20 mouse cellular contexts compared by ENCODE assay signal in genomic region chr5:32014786-32015185, GRCm38 (mm10).
A peak's percentile ranks its signal among the peaks of the same experiment; 100 is the strongest.
DNase-seq lines count a peak whose midpoint lies in the region.
"Had no signal": no experiment of that assay in that cellular context is flagged by ENCODE, and none has a peak within 500 bp of the region (broad histone marks: within the 10 kb centered on the region; RNA-seq: fewer than 3 reads in every experiment).

No protein-coding gene starts in this region.

- DNase-seq in heart, adult 11 months: peak; percentile 67
- DNase-seq in heart, postnatal 4 days: no peak
- peak; percentile 4 to 12 for DNase-seq in spleen, postnatal 36 days (ENCODE audit: low spot score in 2 of 2)
- no peak for DNase-seq in spleen, postnatal 4 days (ENCODE audit: low spot score in 2 of 2)
- DNase-seq in splenic B cell, adult 2 months (ENCODE audit: low read depth, low spot score): peak; percentile 8
- no peak for DNase-seq in layer of hippocampus, postnatal 25 days (ENCODE audit: extremely low spot score in 1 of 2, low spot score in 1 of 2)
- DNase-seq: adrenal gland, adult 8-10 months; adrenal gland, postnatal 14 days; adrenal gland, postnatal 36 days; cerebellum, adult 11-12 months; cerebellum, adult 2 months; cerebellum, adult 9-10 months; cerebellum, postnatal 10 days; cerebellum, postnatal 25 days; forebrain, postnatal 0 days had no signal

- no peaks in the 10 kb centered on the region for H3K36me3 ChIP-seq in splenic B cell, adult 2 months (ENCODE audit: control insufficient read depth, insufficient read depth, low read length, poor library complexity, severe bottlenecking)
- H3K36me3 ChIP-seq: embryonic facial prominence, embryonic 10.5 days; embryonic facial prominence, embryonic 12.5 days; forebrain, embryonic 15.5 days had no signal

- no peaks in the 10 kb centered on the region for H3K27me3 ChIP-seq in splenic B cell, adult 2 months (ENCODE audit: control insufficient read depth, insufficient read depth, low read length, poor library complexity, severe bottlenecking)
- H3K27me3 ChIP-seq: embryonic facial prominence, embryonic 12.5 days; forebrain, embryonic 13.5 days; forebrain, embryonic 15.5 days; Patski had no signal

Comparison
In these comparisons a context has a peak if more than half of its experiments do, and no peak if none do; other contexts are left out.
1. DNase-seq: peak in heart, adult 11 months (single experiment), spleen, postnatal 36 days (2 of 2) and splenic B cell, adult 2 months (single experiment); none in heart, postnatal 4 days (single experiment), spleen, postnatal 4 days (0 of 2) and layer of hippocampus, postnatal 25 days (0 of 2).